Mouse (Mus musculus) frontal cortex, adult 2 months (tissue): Measurements from ENCODE around the gene Slc8a3. TPM values are rescaled to one million over a fixed set of nuclear protein-coding genes. Genes with fewer than 3 reads are reported as not detected.
A peak's percentile ranks its signal among the peaks of the same experiment; 100 is the strongest.
"Not testable (repeated sequence)": the region's sequence is repeated elsewhere in the genome, so short reads cannot be mapped to it uniquely, and the experiment has no call there.

Experiments used
- DNase-seq, 2 experiments: peaks; one replicate each; pipeline ENCODE4 v3.0.0; 2022; ENCODE audit warnings: low spot score in 1 of 2; ENCODE audit errors: extremely low spot score in 1 of 2
- polyA plus RNA-seq: library from polyadenylated mRNA; depleted of rRNA; stranded (reverse); fragments of >200 nt; gene quantifications from 2 replicates; pipeline ENCODE4 v1.2.3, GENCODE M21; 2012; rRNA removed

The Slc8a3 gene
- 17.1 and 18.5 TPM in 2 replicates for polyA plus RNA-seq

DNA sequence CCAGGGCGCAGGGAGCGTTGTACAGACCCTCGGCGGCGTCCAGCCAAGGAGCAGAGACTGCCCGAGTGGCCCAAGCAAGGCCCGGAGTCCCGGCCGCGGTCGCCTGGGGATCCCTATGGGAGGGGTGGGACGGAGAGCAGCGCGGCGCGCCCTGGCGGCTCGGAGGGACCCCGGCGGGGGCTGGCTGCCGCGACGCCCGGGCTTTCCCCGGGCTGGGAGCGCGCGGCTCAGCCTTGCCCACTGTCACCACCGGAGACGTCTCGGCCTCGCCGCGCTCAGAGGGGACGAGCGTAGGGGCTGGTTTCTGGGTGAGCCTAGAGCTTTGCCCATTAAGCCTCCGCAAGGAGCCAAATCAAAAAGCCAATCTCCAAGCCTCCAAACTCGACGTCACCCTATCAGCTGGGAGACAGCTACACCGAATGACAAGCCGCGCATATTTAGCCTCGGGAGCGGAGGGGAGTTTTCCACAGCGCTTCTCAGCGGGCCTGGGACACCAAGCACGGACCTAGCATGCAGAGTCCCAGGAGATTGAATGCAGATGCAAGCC, at the start of gene Slc8a3:
Gene Slc8a3 (minus strand): TSS at position 306 of the 547 bp plus-strand sequence.
- peak; percentile 46 to 79 for DNase-seq

DNA sequence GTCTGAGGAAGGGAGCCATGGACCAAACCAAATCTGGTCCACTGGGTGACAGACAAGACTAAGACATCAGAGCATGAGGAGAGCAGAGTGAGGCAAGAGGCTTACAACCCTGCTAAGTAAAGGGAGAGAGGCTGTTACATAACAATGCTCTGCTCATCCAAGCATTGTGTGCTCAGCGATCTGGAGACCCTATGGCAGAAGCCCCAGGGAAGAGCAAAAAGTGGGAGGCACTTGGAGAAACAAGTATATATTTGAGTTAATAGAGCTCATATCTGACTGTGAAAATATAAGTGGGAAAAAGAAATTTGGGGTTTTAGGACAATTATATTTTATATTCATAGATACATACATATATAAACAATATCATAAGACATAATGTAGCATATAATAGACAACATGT, 46.4 kb upstream of the Slc8a3 start, which contains the start of gene Gm4787:
Gene Gm4787 (minus strand): TSS at position 101 of the 400 bp plus-strand sequence.
- not testable (repeated sequence) for DNase-seq

DNA sequence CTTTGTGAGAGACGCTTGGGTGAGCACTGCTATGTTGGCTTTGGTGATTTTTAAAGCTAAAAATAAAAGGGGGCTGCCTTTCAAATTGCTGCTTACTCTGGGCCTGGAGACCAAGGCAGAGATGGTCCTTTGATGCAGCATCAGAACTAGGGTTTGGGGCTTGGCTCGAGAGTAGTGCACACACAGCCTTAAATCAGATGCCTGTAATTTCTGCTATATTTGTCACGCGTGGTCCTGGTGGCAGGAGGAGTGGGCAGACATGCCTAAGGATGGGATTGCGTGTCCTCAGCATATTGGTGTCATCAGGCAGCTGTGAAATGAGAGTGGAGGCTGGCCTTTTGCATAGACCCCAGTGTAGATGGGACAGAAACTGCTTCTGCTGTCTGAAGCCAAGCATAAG, 861 bp upstream of the Slc8a3 start:
- DNase-seq, result no peak

DNA sequence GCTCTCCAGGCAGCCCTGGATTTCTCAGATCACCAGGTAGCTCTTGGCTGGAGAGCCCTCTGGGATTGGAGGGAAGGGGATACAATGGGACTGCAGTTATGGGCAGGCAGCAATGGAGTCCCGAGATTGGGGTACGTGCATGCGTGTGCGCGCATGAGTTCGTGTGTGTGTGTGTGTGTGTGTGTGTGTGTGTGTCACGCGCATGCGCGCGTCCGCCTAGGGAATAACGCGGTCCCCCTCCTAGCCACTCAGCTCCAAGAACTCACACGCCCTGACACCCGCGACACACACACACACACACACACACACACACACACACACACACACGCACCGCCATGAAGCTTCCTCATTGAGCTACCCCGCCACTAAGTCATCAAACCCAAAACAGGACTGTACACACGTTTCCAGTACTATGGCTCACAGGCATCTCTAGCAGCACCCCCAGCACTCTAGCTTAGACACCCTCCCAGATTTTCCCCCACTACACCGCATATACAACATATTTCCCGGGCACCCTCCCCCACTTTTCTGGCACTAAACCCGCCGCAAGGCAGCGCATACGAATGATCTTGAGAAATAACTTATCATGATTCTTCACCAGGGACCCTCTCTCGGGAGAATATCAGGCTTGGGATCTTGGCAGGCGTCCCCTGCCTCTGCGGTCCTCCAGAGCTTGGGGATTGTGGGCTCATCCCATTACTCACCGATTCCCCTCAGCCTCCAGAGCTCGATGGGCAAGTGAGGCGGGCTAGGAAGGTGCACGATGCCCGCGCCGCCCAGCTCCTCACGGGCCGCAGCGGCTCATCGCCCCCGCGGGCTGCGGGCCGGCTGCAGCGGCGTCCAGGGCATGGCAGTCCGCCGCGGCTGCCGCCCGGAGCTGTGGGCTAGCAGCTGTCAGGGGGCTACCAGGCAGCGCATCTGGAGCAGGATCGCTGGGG, 774 bp downstream of the Slc8a3 start:
- peak in 1 of 2 experiments; percentile 76 for DNase-seq

DNA sequence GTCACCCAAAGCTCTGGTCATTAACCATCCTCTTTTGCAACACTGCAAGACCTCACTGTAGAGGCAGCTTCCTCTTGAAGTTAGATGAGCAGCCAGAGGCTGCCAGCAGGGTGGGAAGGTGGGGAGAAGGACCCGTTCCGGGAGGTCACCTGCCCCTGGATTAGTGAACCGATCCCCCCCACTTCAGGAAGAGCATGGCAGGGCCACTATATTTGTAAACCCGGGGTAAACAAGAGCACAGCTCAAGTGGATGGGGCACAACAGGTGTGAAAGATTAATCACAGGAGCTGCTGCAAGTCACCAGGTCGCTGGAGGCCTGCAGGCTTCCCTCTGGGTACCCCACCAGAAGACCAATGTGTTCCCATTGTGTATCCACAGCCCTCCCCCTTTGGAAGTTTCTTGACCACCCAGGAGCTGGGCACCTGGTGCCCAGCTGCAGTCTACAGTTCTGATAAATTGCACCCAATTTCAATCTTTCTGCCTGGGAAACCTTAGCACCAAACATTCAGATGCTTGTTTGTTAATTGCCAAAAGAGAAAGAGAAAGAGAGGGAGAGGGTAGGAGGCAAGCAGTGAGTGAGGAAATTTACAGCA, 1.8 kb downstream of the Slc8a3 start:
- DNase-seq, result no peak

DNA sequence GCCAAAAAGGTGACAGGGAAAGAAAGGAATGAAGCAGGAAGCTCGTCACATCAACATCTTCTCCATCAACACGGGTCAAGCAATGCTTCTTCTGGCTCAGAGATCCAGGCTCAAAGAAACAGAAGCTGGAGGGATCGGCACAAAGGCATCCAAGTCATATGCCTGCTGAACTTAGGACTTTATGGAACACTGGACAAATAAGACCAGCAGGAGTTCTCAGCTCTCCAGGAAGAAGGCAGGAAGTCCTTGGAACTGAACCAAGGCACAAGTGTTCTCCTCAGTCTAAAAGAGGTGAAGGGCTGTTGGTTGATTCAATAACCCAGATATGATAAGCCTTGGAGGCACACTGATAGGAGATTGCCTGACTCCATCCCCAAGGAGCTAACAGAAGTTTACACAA, 8.0 kb downstream of the Slc8a3 start:
- no peak for DNase-seq

DNA sequence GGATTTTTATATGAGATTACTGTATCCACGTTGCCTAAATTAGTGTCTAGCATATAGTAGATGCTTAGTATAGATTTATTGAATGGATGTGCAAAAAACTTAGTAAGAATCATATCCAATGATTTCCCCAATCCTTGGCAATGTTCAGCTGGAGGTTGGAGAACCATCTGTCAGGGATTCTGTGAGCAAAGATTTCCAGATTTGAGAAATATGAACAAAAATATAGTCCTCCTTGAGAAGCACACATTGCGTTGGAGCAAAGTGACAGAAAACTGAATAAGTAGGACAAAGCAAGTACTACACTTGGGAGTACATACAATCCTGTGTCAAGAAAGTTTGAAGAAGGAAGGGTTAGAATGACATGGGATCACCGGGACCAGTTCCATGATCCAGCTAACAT, 8.9 kb downstream of the Slc8a3 start:
- DNase-seq, result peak; percentile 45 to 75

DNA sequence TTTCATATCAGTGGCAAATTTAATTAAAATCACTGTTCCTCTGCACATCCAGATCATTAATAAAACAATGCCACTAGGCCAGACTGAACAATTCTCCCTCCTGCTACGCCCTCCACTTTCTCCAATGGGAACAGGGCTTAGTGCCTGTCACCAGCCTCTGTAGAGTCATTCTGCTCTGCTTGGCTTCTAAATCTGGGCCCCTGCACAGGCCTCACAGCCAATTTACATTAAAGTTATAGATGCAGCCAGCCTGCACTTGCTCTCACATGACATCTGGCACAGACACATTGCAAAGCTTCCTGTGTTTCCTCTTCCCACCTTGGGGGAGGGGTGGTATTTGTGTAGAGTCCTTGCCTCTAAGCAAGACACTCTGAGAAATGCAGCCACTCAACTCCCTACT, 12.0 kb downstream of the Slc8a3 start:
- no peak for DNase-seq

DNA sequence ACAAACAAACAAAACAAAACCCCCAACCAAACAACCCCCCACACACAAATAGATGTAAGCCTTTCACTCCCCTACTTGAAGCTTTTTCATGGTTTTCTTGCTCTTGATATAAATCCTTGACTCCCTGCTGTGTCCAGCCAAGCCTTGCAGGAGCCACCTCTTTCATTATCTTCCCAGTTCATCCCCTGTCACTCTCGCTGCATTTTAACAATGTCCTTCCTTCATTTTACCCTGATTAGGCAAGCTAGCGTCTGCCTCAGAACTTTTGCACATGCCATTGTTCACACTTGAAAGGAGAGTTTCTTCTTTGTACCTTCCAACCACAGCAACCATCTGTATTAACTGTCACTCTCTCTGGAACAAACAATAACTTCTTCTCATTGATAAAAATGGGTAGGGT, 15.2 kb downstream of the Slc8a3 start:
- no peak for DNase-seq

DNA sequence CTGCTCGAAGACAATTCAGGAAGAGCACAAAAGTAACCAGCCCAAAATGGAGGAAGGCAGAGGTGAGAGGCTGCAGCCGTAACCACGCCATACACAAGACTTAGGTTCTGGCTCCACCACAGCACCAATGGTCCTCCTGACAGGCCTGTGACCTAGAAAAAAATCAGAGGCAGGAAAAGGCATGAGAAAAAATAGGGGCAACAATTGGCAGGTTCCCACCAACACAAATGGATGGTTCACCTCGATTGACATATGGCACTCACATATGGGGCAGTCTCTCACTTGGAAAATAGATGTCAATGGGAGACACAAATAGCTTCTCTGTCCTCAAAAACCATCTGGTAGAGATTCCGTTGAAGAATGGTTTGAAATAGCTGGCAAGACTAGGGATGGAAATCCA, 17.0 kb downstream of the Slc8a3 start:
- peak in 1 of 2 experiments; percentile 55 for DNase-seq

DNA sequence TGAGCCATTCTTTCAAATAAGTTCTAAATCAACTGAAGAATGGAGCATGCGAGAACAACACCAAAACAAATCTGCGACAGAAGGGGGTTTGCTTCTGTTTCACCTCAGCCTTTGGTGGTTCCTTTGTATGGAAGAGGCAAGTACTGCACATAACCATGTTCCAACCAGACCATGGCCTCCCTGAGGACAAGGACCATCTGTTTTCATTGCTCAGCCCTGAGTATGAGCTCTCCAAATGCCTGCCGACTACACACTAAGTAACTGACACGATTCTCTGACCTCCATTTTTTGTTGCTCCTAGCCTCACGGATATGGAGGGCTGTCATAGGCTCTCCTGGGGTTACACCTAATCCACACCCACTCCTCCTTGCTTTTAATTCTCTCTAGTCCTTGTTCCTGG, 29.4 kb downstream of the Slc8a3 start:
- DNase-seq, result no peak

DNA sequence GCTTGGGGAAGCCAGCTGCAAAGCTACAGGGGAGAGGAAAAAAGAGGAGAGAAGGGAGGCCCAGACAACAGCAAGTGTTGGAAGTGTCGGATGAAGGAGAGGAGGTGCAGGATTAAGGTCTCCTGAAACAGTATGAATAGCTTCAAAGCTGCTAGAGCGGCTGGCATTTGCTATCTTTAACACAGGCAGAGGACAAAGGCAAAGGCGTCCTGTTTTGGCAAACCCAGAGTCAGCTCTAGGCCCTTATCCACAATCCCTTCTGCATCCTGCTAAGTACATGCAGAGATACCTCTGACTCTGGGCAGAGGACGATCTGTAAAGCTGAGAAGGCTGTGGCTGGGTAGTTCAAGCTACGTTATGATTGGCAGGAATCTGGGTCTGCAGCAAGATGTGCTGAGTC, 38.4 kb downstream of the Slc8a3 start:
- DNase-seq, result no peak

DNA sequence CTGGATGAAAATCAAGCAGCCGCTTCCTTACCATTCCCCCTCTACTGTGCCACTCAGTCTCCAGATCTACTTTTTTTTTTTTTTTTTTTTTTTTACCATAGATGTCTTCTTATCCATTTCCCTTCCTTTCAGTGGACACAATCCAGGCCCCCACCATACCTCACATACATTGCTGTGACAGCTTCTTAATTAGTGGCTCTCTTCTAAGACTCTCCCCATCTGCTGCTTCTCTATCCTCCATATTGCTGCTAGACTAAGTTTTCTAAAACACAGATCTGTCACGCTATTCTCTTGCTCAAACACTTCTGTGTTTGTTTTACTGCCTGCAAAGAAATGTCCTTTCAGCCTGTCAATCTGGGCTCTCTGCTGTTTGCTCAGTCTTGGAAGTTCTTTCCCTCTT, 54.9 kb downstream of the Slc8a3 start:
- no peak for DNase-seq

DNA sequence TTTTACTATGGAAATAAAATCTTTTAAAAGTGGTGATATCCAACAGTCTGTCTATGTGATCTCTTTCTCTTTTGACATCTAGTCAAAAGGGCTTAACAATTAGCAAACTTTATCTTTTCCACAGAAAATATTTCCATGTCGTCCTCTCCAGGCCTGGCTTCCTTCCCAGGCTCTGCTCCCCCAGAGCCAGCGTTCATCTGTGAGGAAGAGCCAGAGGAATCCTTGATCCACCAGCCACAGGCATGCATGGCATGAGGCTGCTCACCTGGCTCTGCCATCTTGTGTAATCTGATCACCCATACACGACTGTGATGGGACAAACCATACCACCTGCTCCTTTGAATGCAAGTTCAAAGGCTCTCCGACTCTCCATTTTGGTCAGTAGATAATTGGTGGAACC, 58.4 kb downstream of the Slc8a3 start:
- DNase-seq, result no peak

DNA sequence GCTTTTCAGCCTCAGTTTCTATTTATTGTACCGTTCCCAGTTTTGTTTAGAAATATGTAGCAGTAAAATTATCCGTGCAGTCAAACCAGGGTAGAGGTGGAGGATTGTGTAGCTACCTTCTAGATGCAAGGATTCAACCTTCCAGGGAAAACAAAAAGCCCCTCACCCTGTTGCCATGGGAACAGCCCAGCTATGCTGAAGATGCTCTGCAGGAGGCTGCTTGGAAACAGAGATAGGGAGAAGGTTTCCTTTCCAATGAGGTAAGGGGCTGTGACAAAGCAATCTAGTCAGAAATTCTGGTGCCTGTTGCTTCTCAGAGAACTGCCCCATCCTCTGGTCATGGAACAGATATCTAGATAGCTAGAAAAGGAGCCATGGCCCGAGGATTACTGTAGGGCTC, 59.6 kb downstream of the Slc8a3 start:
- no peak for DNase-seq

DNA sequence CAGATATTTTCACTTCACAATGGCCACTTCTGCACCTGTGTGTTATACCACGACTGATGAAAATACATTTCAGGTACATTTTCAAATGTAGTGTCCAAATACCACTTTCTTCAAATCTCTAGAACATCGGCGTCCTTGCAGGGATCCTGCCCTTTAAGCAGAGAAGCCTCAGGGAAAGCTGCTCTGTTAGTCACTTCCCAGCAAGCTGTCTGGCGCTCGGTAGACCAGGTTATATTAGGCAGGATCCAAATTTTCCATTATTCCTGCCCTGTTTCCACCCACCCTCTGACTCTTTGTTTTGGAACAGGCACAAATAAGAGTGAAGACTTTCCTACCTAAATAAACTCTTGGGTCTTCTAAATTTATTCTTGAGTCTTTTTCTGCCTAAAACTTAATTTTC, 63.7 kb downstream of the Slc8a3 start:
- DNase-seq, result no peak

DNA sequence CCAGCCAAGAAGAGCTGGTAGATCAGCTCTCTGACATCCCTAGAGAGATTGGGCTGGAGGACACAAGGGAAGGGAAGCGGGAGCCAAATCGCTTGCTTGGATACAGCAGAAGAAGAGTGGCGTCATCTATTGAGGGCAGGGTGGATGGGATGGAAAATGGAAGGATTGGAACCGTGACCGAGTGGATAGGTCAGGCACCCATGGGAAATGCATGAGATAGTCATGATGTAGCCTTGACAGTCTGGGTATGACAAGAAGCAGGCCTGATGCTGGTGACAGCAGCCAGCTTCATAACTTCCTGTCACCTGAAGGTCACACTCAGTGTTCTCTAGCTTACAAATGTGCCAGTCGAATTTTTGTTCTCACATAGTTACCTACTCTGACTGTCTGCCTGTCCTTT, 70.2 kb downstream of the Slc8a3 start:
- no peak for DNase-seq

DNA sequence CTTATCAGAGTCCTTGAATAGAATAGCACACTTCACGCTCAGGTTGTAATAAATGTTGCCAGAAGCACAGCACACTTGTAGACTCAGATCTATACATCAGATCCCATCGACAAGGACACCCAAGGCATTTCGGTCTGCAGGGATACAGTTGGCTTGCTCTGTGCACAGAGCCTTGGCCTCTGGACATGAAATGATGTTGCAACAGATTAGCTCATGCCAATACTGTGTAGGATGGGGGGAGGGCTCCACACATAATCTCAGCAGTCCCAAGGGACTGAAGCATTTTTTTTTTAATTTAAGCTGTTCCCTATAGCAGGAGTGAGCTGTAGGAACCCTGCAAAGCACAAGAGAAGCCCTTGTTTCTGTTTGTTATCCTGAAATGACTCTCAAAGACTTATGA, 74.8 kb downstream of the Slc8a3 start:
- no peak for DNase-seq

DNA sequence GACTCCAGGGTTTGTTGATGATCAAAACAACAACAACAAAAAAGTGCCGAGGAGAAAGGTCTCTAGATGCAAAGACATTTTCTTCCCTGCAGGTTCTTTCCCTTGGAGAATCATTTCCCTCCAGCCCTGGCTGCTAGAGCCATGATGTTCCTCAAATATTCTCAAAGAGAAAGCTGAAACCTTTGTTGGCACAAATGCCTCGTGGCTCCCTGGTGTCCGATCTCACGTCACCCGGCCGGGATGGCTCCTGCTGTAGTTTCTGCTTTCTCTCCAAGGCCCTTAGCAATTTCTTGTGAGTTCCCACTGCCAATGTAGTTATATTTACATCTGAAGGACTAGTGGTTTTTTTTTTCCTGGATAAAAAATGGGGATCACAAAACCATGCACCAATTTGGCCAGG, 87.6 kb downstream of the Slc8a3 start:
- no peak for DNase-seq

DNA sequence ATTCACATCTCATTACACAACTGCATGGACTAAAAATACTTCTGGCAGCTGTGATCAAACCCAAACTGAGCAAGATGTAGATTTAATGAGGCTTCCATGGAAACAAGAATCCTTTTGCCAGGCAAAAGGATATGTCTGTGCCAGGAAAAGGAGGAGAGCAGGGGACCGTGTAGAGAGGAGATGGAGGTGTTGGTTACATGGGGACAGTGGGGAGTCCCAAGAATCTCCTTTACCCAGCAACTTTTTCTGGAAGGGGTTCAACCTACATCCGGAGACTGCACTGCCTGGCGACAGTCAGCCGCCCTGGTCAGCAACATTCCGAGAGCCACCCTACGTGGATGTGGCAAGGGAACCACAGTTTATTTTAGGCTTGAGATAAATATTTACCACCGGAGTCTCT, 88.0 kb downstream of the Slc8a3 start:
- peak; percentile 27 to 57 for DNase-seq

DNA sequence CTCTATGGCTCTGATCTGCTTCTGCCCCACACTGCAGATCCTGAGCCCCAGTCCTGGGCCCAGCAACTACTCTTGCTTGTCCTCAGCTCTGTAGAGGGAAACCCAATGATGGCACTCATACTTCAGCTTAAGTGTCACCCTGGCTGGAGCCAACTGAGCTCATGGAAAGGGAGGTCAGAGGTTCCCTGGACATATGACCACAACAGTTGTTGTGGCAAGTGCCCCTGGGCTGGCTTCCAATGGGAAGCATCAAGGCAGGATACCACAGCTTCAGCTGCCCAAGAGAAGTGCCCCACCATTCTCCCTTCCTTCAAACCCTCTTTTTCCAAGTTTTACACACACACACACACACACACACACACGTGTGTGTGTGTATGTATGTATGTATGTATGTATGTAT, 88.5 kb downstream of the Slc8a3 start:
- DNase-seq, result no peak

DNA sequence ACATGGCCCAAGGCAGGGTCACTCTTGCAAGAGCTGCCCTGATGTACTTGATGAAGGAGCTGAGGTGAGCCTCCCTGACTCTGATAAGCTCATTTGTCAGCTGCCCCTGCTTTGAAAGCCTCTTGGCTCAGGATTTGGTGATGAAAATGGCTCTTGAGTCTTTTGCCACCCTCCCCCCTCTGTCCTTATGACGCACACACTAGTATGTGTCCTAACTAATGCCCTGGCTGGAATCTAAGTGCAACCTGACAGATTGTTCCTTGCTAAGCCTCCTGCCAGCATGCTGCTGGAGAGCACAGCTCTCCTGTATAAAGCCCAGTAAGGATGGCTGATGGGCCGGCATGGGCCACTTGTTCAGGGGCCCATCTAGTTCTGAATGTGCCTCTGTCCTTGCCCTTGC, 91.3 kb downstream of the Slc8a3 start:
- DNase-seq, result no peak
